Mouse (Mus musculus) midbrain, embryonic 15.5 days (tissue): ENCODE data around the gene Gm42906. TPM values are rescaled to one million over a fixed set of nuclear protein-coding genes. Genes with fewer than 3 reads are reported as not detected.

Source experiments
- ATAC-seq: fragments of 200-750 bp; cut with Nextera tagmentation; replicated peaks from 2 replicates; pipeline ENCODE4 v1.8.0; 2017; ENCODE audit warnings: moderate TSS enrichment
- H3K27ac ChIP-seq: fragments of 300-500 bp; sonication (generic); 2 replicates; pipeline ENCODE4 v1.5.1; 2015; ENCODE audit warnings: mild to moderate bottlenecking, inconsistent platforms
- H3K27me3 ChIP-seq: fragments of 300-500 bp; sonication (generic); replicated peaks from 2 replicates; pipeline ENCODE4 v1.6.1; 2015; ENCODE audit warnings: inconsistent platforms
- H3K36me3 ChIP-seq: fragments of 300-500 bp; sonication (generic); replicated peaks from 2 replicates; pipeline ENCODE4 v1.6.1; 2015; ENCODE audit warnings: inconsistent platforms
- H3K4me1 ChIP-seq: fragments of 300-500 bp; sonication (generic); 2 replicates; pipeline ENCODE4 v1.6.1; 2015; ENCODE audit warnings: inconsistent platforms
- H3K4me2 ChIP-seq: fragments of 300-500 bp; sonication (generic); 2 replicates; pipeline ENCODE4 v1.6.1; 2015; ENCODE audit warnings: inconsistent platforms, mild to moderate bottlenecking, moderate library complexity
- H3K4me3 ChIP-seq: fragments of 300-500 bp; sonication (generic); 2 replicates; pipeline ENCODE4 v1.5.1; 2015; ENCODE audit warnings: mild to moderate bottlenecking, inconsistent platforms
- H3K9ac ChIP-seq: fragments of 300-500 bp; sonication (generic); 2 replicates; pipeline ENCODE4 v1.6.1; 2015; ENCODE audit warnings: mild to moderate bottlenecking, inconsistent platforms
- H3K9me3 ChIP-seq: fragments of 300-500 bp; sonication (generic); 2 replicates; pipeline ENCODE4 v1.6.1; 2016; ENCODE audit warnings: inconsistent platforms
- WGBS: fragments of 180-500 bp; shearing (Covaris S2); methylation state at CpG from one replicate; pipeline ENCODE4 v1.1.7; 2015; ENCODE audit warnings: mixed read lengths; 5-methylcytosine and 5-hydroxymethylcytosine counted together
- polyA plus RNA-seq: library from polyadenylated mRNA; unstranded; fragments of >200 nt; fragmentation: Nextera tagmentation; extraction: Ambion mirVana; gene quantifications from 2 replicates; pipeline ENCODE4 v1.2.1, GENCODE M21; 2015

The Gm42906 gene
- polyA plus RNA-seq, 1 experiment from 2014 or later, result not detected

GRCm38 (mm10) chr5:151379896-151380295 is 48.1 kb downstream of the Gm42906 start:
- Histone ChIP-seq H3K4me3 (no peak overlapping the region), H3K4me2 (no peak overlapping the region), H3K36me3 (no peaks in the 10 kb centered on the region), H3K4me1 (no peaks in the 10 kb centered on the region), H3K9me3 (no peaks in the 10 kb centered on the region), H3K27ac (no peak overlapping the region), H3K9ac (no peak overlapping the region), H3K27me3 (no peaks in the 10 kb centered on the region)
- WGBS, result 79% methylated on average over 2 of the region's 2 CpGs
- ATAC-seq, result no peak

DNA sequence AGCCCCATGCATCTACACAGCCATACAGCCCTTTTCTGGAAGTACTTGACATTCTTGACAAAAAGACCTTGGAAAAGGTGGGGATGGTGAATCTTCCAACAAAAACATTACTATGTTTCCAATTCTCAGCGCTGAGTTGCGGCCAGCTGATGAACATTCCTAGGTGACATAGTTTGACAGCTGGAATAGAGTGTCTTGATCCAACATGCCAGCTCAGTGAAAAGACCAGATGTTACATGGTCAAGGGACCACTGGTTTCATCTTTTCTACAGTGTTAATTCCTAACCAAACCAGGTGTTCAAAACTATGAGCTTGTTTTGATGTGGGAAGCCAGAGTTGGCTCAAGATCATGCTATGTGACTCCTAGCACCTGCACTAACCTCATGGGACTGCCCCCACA is 48.8 kb downstream of the Gm42906 start:
- H3K9me3 ChIP-seq, result no peaks in the 10 kb centered on the region
- WGBS, result 88% methylated on average over 2 of the region's 2 CpGs
- no peaks in the 10 kb centered on the region for H3K27me3 ChIP-seq
- no peak overlapping the region for H3K9ac ChIP-seq
- H3K4me2 ChIP-seq, result no peak overlapping the region
- no peak for ATAC-seq
- no peak overlapping the region for H3K27ac ChIP-seq
- H3K4me3 ChIP-seq, result no peak overlapping the region
- H3K4me1 ChIP-seq, result no peaks in the 10 kb centered on the region
- no peaks in the 10 kb centered on the region for H3K36me3 ChIP-seq

- Histone ChIP-seq H3K4me1 (no peaks in the 10 kb centered on the region), H3K4me3 (no peak overlapping the region), H3K27me3 (no peaks in the 10 kb centered on the region), H3K9me3 (no peaks in the 10 kb centered on the region), H3K4me2 (no peak overlapping the region), H3K36me3 (no peaks in the 10 kb centered on the region), H3K9ac (no peak overlapping the region), H3K27ac (no peak overlapping the region)
- whole genome bisulfite sequencing, result 87% methylated on average over 4 of the region's 4 CpGs
- no peak for ATAC-seq
Observed at GRCm38 (mm10) chr5:151376931-151377330, 51.0 kb downstream of the Gm42906 start.

DNA sequence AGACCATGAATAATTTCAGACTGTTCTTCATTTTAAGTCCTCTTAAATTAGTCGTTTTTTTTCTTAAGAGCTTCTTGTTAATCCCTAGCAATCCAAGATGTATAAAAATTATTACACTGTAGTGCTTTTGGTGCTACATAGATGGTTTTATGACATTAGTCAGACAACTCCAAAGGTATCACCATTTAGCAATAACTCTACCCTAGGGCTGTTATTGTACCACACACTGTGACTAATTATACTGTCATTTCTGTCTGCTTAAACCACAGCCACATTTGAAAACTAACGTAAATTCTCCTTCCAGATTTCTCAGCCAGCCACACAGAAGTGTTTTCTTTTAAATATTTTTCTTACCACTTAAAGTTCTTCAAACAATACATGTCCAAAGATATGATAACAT is 53.1 kb downstream of the Gm42906 start:
- H3K9me3 ChIP-seq, result no peaks in the 10 kb centered on the region
- H3K36me3 ChIP-seq, result no peaks in the 10 kb centered on the region
- 71% methylated on average over 2 of the region's 2 CpGs for WGBS
- H3K27me3 ChIP-seq, result no peaks in the 10 kb centered on the region
- no peaks in the 10 kb centered on the region for H3K4me1 ChIP-seq
- no peak overlapping the region for H3K9ac ChIP-seq
- no peak overlapping the region for H3K4me2 ChIP-seq
- ATAC-seq, result no peak
- H3K4me3 ChIP-seq, result no peak overlapping the region
- H3K27ac ChIP-seq, result no peak overlapping the region

DNA sequence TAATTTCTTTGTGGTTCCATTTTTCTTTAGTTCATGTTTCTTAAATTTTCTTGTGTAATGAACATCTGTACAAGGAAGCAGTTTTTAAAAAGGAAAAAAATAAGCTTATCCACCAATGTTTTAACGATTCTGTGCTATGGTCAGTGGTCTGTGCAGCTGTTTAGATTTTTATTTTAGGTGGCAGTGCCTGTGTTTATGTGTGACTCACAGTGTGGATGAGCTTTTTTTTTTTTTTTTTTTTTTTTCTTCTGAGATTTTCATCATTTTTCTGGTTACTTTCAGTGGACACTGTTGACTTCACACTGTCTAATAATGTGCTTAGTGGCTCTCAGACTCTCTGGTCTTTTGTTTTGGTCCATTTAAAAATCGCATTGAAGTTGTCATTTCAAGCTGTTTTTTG is 56.8 kb downstream of the Gm42906 start:
- no peak overlapping the region for H3K4me2 ChIP-seq
- H3K4me3 ChIP-seq, result no peak overlapping the region
- H3K9ac ChIP-seq, result no peak overlapping the region
- 88% methylated on average over 2 of the region's 2 CpGs for WGBS
- no peaks in the 10 kb centered on the region for H3K9me3 ChIP-seq
- no peaks in the 10 kb centered on the region for H3K36me3 ChIP-seq
- H3K27ac ChIP-seq, result no peak overlapping the region
- ATAC-seq, result no peak
- H3K4me1 ChIP-seq, result peaks cover 10% of the 10 kb centered on the region
- no peaks in the 10 kb centered on the region for H3K27me3 ChIP-seq

GRCm38 (mm10) chr5:151369306-151369721 is 58.6 kb downstream of the Gm42906 start:
- Histone ChIP-seq H3K4me3 (peak overlapping the region; percentile 44), H3K9me3 (no peaks in the 10 kb centered on the region), H3K4me1 (peaks cover 10% of the 10 kb centered on the region), H3K36me3 (no peaks in the 10 kb centered on the region), H3K9ac (peak overlapping the region; percentile 52), H3K27me3 (no peaks in the 10 kb centered on the region), H3K27ac (peak overlapping the region; percentile 98), H3K4me2 (peak overlapping the region; percentile 69)
- no peak for ATAC-seq
- 48% methylated on average over 5 of the region's 5 CpGs for WGBS

- Histone ChIP-seq H3K9ac (peak overlapping the region; percentile 70), H3K27ac (peak overlapping the region; percentile 98), H3K4me2 (peak overlapping the region; percentile 69), H3K27me3 (no peaks in the 10 kb centered on the region), H3K36me3 (no peaks in the 10 kb centered on the region), H3K9me3 (no peaks in the 10 kb centered on the region), H3K4me1 (peaks cover 10% of the 10 kb centered on the region), H3K4me3 (peak overlapping the region; percentile 44)
- WGBS, result under 1% methylated on average over 75 of the region's 75 CpGs
- peak; percentile 99 for ATAC-seq
Observed at GRCm38 (mm10) chr5:151368395-151369190, 59.4 kb downstream of the Gm42906 start.

DNA sequence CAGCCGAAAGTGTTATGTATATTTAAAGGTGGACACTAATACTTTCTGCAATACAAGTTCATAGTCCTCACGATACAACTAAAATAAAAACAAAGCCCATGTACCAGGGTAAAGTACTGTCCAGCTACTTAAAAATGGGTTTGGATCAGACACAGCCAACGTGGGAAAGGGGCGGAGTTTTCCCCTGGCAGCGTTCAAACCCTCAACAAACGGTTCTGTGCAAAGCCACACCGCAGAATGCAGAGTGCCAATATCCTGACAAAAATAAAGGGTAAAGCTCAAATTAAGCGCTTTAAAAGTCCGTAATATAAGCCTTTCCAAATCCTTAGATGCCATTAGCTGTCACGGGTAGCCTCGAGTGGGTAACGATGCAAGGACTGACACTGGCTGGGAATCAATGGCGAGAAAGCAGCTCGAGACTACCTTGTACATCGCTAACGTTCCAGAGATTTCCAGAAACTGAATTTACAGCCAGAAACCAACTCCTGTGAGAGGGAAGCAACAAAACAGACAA is 60.0 kb downstream of the Gm42906 start:
- Histone ChIP-seq H3K4me3 (peak overlapping the region; percentile 44), H3K9ac (peak overlapping the region; percentile 70), H3K9me3 (no peaks in the 10 kb centered on the region), H3K27ac (peak overlapping the region; percentile 98), H3K4me1 (peaks cover 10% of the 10 kb centered on the region), H3K27me3 (no peaks in the 10 kb centered on the region), H3K36me3 (no peaks in the 10 kb centered on the region), H3K4me2 (peak overlapping the region; percentile 69)
- peak; percentile 62 for ATAC-seq
- 7% methylated on average over 16 of the region's 16 CpGs for WGBS

GRCm38 (mm10) chr5:151367317-151367716 is 60.6 kb downstream of the Gm42906 start:
- Histone ChIP-seq H3K9me3 (no peaks in the 10 kb centered on the region), H3K9ac (peak overlapping the region; percentile 70), H3K4me3 (peak overlapping the region; percentile 44), H3K36me3 (no peaks in the 10 kb centered on the region), H3K27me3 (no peaks in the 10 kb centered on the region), H3K4me1 (peaks cover 10% of the 10 kb centered on the region), H3K27ac (peak overlapping the region; percentile 98), H3K4me2 (peak overlapping the region; percentile 69)
- 81% methylated on average over 1 of the region's 1 CpGs for WGBS
- no peak for ATAC-seq

DNA sequence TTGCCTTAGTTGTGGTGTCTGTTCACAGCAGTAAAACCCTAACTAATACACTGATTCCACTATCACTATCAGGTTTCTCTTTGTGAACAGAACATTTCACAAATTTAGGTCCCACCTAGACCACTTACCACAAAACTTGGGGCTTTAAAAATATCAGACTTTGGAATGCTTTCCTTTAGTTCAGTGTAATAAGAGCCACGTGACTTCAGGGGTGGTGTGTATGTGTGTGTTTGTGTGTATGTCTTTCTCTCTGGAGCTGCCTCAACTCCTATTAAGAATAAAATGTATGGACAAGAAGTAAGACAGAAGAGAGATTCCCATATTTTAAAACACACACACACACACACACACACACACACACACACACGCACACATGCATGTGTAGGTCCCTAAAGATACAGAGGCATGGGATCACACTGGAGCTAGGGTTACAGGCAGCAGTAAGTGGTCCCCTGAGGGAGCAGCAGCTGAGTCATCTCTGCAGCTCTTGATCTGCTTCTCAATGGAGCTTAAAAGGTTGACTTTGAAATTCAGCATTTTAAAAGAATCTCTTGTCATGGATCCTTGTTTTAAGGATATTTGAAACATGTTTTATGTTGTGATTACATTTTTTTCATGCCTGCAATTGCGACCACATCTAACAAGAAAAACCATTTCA is 64.5 kb downstream of the Gm42906 start:
- no peaks in the 10 kb centered on the region for H3K27me3 ChIP-seq
- H3K9ac ChIP-seq, result no peak overlapping the region
- H3K9me3 ChIP-seq, result no peaks in the 10 kb centered on the region
- H3K36me3 ChIP-seq, result no peaks in the 10 kb centered on the region
- no peak overlapping the region for H3K4me3 ChIP-seq
- H3K27ac ChIP-seq, result no peak overlapping the region
- WGBS, result 74% methylated on average over 3 of the region's 3 CpGs
- ATAC-seq, result no peak
- no peak overlapping the region for H3K4me2 ChIP-seq
- H3K4me1 ChIP-seq, result peaks cover 5% of the 10 kb centered on the region

GRCm38 (mm10) chr5:151349616-151350015 is 78.3 kb downstream of the Gm42906 start:
- ATAC-seq, result no peak
- H3K4me1 ChIP-seq, result no peaks in the 10 kb centered on the region
- WGBS, result 93% methylated on average over 1 of the region's 1 CpGs

GRCm38 (mm10) chr5:151348418-151348817 is 79.5 kb downstream of the Gm42906 start:
- H3K27ac ChIP-seq, result no peak overlapping the region
- no peaks in the 10 kb centered on the region for H3K9me3 ChIP-seq
- H3K4me1 ChIP-seq, result no peaks in the 10 kb centered on the region
- ATAC-seq, result no peak
- H3K9ac ChIP-seq, result no peak overlapping the region
- H3K4me3 ChIP-seq, result no peak overlapping the region
- H3K36me3 ChIP-seq, result no peaks in the 10 kb centered on the region
- WGBS, result 80% methylated on average over 3 of the region's 3 CpGs
- no peak overlapping the region for H3K4me2 ChIP-seq
- H3K27me3 ChIP-seq, result no peaks in the 10 kb centered on the region

More at GRCm38 (mm10) chr5:151349616-151350015, 78.3 kb downstream of the Gm42906 start:
- no peak overlapping the region for H3K27ac ChIP-seq
- H3K9me3 ChIP-seq, result no peaks in the 10 kb centered on the region
- H3K27me3 ChIP-seq, result no peaks in the 10 kb centered on the region
- H3K9ac ChIP-seq, result no peak overlapping the region
- no peak overlapping the region for H3K4me2 ChIP-seq
- H3K36me3 ChIP-seq, result no peaks in the 10 kb centered on the region
- no peak overlapping the region for H3K4me3 ChIP-seq
